Mouse (Mus musculus): ENCODE results near the gene Gm10803. TPM values are rescaled to one million over a fixed set of nuclear protein-coding genes. Genes with fewer than 3 reads are reported as not detected.

The Gm10803 gene
- not detected for polyA plus RNA-seq (2014; fragmentation: Illumina TruSeq; extraction: RNeasy Lipid Tissue Mini Kit (QIAGEN cat#74804); ENCODE audit: low read depth, low replicate concordance)

DNA sequence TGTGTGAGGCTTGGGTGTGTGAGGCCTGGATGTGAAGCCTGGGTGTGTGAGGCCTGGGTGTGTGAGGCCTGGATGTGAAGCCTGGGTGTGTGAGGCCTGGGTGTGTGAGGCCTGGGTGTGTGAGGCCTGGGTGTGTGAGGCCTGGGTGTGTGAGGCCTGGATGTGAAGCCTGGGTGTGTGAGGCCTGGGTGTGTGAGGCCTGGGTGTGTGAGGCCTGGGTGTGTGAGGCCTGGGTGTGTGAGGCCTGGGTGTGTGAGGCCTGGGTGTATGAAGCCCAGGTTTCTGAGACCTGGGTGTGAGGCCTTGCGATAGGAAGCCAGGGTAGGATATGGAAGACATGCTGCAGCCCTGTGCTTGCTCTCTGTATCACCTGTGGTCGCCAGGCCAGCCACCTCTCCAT, at the start of gene Gm10803:
Gene Gm10803, plus strand, starts transcription at position 301 of the 400 bp plus-strand sequence.

Other genes starting within 250 kb of the Gm10803 start
- gene Tspan18, start 226.1 kb upstream of the Gm10803 start, polyA plus RNA-seq (2014; fragmentation: Illumina TruSeq; extraction: RNeasy Lipid Tissue Mini Kit (QIAGEN cat#74804); ENCODE audit: low read depth, low replicate concordance) = 0.66 TPM
- gene Cd82, start 97.4 kb upstream of the Gm10803 start, polyA plus RNA-seq (2014; fragmentation: Illumina TruSeq; extraction: RNeasy Lipid Tissue Mini Kit (QIAGEN cat#74804); ENCODE audit: low read depth, low replicate concordance) = 17.2 TPM
- gene Alx4, start 81.8 kb downstream of the Gm10803 start, polyA plus RNA-seq (2014; fragmentation: Illumina TruSeq; extraction: RNeasy Lipid Tissue Mini Kit (QIAGEN cat#74804); ENCODE audit: low read depth, low replicate concordance) = not detected